Mouse (Mus musculus): ENCODE measurements around the gene Spata18. TPM values are rescaled to one million over a fixed set of nuclear protein-coding genes. Genes with fewer than 3 reads are reported as not detected.

Gene Spata18
- total RNA-seq, 2 experiments from 2014 or later = 0.34 TPM; not detected in 1

DNA sequence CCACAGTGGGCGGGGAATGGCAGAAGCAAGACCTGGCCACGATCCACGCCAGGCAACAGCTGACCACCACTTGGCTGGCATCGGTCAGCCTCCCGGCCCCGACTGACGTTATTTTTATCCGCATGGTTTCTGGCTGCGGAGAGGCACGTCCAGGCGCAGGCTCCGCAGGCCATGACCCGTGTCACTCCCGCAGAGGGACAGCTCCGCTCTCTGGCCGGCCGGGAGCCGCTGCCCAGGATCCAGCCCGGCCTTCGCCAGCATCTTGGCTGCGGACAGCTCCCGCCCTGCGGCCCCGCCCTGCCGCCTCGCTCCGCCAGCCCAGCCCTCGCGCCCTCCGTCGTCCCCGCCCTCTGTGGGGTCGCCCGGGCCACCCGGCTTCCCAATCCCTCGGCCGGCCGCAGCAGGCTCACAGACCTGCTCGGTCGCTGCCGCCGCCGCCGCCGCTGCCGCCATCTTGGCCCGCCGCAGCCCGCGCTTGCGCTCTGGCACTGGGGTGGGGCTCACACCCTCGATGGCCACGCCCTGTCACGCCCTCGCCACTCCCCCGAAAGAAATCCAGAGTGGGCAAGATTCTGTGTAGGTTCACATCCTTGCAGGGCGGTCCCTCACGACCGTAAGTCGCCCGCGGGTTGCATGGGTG, 3.8 kb upstream of the Spata18 start, which contains the start of gene Sgcb:
TSS of gene Sgcb (minus strand) at position 530 of the 640 bp plus-strand sequence.
- intact Hi-C loops (cut with DNase I) = no loop called here
- peak; percentile 78 to 90 for DNase-seq (ENCODE audit: extremely low spot score in 1 of 2, low spot score in 2 of 2)

DNA sequence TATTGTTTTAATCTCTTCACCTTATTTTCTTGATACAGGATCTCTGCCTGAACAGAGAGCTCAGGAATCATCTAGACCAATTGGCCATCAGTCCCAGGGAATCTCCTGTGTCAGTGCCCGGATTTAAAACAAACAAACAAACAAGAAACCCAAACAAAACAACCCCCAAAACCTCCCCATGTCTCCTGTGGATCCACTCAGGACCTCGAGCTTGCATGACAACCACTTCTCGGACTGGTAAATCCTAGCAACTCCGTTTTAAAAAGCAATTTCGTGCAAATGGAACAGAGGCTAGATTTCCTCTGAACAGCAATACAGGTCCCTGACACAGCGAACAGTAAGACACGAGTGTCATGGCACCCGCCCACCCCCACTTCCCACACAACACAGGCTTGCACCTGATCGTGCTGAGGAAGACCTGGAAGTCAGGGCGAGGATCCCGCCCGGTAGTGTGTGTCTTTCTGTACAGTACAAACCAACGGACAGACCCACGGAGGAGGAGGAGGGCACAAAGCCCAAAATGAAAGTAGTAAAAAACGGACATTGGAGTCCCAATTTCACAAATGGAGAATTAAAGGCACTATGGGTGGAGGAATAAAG, 714 bp upstream of the Spata18 start:
- intact Hi-C loops (cut with DNase I) = no loop called here
- DNase-seq (ENCODE audit: extremely low spot score in 1 of 2, low spot score in 2 of 2) = no peak

DNA sequence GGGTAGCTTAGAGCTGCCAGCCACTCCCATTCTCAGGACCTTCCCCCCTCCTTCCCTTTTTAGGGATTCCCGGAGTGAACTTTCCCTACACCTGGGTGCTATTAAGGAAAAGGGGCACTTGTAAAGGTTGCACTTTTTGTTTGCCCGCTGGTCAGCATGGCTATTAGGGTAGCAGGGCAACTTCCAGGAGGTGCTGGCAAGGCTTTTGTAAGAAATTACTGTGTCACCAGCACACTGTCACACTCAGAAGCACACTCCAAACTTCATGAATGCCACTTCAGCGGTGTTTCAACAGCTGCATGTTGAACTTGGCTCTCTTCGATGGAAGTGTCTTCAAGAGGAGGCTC, 649 bp downstream of the Spata18 start:
- intact Hi-C loops (cut with DNase I) = no loop called here
- DNase-seq (ENCODE audit: extremely low spot score in 1 of 2, low spot score in 2 of 2) = no peak

DNA sequence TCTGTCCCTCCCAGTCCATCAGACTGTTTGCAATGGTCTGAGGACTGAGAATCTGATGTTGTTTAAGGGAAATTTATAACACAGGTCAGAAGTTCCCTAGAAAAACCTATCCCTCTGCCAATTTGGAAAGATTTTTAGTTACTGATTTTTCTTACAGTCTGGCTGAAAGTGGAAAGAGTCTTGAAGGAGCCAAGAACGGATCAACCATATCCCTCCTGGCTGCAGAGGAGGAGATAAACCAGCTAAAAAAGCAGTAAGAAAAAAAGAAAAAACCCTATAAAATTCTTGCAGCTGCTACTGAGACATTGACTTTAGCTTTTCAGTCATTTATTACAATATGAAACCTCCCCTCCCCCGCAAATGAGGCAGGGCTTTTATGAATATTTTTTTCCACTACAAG, 15.5 kb downstream of the Spata18 start:
- DNase-seq (ENCODE audit: extremely low spot score in 1 of 2, low spot score in 2 of 2) = no peak
- intact Hi-C loops (cut with DNase I) = no loop called here

DNA sequence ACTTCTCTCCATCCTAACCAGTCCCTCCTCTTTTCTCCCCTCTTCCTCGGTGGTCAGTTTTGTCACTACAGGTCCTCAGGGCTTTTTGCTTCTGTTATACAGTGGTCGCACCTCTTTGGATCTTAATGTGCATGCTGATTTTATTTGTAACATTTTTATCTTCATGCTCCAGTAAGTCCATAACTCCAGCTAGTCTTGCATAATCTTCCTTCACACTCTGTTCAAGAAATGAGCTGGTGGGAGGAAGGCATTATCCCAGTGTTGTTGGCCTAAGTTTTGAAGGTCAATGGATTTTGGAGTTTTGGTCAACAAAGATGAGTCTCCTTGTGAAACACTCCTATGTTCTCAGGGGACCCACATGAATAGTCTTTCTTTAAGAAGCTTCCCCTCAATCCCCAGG, 16.7 kb downstream of the Spata18 start:
- DNase-seq (ENCODE audit: extremely low spot score in 1 of 2, low spot score in 2 of 2) = no peak
- intact Hi-C loops (cut with DNase I) = no loop called here

DNA sequence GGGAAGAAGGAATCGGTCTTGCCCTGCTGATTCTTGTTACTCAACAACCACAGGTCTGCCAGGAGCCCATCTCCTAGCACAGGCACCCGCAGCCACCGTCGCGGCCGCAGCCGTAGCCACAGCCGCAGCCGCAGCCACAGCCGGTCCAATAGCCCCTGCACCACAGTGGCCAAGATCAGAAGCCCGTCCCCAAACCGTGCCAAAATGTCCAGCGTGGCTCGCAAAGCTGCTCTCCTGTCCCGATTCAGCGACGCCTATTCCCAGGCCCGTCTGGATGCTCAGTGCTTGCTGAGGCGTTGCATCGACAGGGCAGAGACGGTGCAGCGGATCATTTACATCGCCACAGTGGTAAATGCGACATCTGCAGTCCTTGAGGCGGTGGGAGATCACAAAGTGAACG, 18.2 kb downstream of the Spata18 start:
- intact Hi-C loops (cut with DNase I) = no loop called here
- no peak for DNase-seq (ENCODE audit: extremely low spot score in 1 of 2, low spot score in 2 of 2)

DNA sequence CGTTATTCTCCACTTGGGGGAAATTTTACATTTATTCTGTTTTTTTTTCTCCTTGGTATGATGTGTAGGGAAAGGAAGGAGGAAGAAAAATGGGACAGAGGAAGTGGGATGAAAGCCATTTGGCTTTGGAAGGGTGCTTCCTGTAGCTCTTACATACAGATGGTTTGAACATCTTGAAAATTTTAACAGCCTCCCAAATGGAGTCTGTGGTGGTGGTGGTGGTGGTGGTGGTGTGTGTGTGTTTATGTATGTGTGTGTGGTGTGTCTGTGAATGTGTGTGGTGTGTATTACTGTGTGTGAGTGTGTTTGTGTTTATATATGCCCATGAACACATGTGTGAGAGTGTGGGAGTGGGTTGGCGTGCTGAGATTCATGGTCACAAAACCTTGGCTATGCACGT, 24.4 kb downstream of the Spata18 start:
- intact Hi-C loops (cut with DNase I) = no loop called here
- no peak for DNase-seq (ENCODE audit: extremely low spot score in 1 of 2, low spot score in 2 of 2)

DNA sequence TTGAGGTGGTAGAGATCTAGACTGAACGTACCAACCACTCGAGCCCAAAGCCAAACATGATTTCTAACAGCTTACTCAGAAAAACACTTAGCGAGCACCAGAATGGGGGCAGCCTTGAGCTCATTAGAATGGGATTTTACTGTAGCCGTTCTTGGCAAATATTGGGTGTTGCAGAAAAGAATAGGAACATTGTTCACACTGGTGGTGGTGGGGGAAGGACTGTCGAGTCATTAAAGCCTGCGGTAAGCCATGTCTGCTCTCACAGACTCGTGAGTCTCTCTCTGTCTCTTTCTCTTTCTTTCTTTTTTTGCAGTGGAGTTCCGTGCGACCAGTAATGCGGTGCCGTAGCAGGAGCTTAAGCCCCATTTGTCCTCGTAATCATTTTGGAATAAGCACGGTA, 25.4 kb downstream of the Spata18 start:
- DNase-seq (ENCODE audit: extremely low spot score in 1 of 2, low spot score in 2 of 2) = peak in 1 of 2 experiments; percentile 12
- intact Hi-C loops (cut with DNase I) = no loop called here

DNA sequence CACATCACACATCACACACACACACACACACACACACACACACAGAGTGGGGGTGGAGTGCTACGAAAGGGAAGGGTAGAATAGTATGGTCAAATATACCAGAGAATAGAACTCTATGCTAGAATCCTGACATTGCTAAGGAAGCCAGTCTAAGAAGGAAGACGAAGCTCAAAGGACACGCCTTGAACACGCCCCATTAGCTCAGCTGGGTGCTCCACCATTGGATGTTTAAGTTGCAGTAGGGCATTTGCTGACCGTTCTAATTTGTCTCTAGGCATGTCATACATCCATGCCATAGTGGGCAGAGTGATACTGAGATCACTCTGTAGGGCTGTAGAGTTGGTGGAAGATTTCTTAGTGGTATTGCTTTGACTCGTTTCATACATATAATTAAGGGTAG, 32.0 kb downstream of the Spata18 start:
- DNase-seq (ENCODE audit: extremely low spot score in 1 of 2, low spot score in 2 of 2) = no peak
- intact Hi-C loops (cut with DNase I) = loop anchor here (10.0 kb wide), 2 partner anchors 172 to 602 kb away; no protein-coding TSS in a partner anchor

DNA sequence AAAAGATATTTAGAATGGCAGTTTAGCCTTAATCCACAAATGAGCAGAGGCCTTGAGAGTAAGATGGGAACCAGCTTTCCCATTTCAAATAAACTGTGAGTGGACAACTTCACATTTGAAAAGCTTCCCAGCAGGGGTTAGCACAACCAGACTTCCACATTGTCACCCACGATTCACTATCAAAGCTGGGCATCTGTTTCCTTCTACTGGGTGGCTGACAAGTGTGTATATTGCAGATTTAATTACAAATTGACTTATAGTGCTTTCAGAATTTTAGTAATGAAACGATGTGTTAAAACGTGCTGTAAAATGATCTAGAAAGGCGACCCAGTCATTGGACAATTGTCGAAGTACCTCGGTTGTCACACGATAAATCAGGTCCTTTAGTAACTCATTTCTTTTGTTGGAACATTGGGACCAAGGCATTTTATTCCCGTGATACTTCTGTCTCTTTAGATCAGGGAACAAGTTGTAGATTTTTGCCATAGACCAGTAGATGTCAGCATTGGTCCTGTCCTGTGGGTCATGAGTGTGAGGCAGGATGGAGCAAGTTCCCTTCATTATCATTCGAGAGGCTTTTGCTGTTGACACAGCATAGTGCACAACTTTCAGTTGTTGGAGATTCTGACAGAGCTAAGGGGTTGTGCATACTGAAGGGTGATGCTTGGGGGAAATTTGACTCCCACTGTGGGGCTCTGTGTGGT, 32.7 kb downstream of the Spata18 start:
- intact Hi-C loops (cut with DNase I) = loop anchor here (10.0 kb wide), 2 partner anchors 171 to 601 kb away; no protein-coding TSS in a partner anchor
- DNase-seq (ENCODE audit: extremely low spot score in 1 of 2, low spot score in 2 of 2) = no peak

DNA sequence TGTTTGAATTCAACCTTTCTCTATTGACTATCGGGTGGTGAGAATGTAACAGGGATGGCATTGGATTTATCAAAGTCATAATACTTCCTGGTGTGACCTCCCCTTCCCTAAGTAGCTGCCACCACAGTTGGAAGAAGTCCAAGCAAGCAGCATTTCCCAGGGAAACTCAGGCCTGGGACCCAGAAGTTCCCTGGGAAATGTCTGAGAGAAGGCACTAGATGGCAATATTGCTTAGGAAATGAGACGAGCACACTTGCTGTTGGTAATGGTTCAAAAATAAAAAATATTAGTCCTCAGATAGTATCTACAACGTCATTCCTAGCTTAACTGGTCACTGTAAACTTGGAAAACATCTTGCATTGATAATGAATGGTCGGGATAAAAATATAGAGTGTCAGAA, 35.0 kb downstream of the Spata18 start:
- DNase-seq (ENCODE audit: extremely low spot score in 1 of 2, low spot score in 2 of 2) = peak; percentile 13 to 40
- intact Hi-C loops (cut with DNase I) = loop anchor here (5.0 to 10.0 kb wide), 3 partner anchors 169 to 1471 kb away; no protein-coding TSS in a partner anchor

DNA sequence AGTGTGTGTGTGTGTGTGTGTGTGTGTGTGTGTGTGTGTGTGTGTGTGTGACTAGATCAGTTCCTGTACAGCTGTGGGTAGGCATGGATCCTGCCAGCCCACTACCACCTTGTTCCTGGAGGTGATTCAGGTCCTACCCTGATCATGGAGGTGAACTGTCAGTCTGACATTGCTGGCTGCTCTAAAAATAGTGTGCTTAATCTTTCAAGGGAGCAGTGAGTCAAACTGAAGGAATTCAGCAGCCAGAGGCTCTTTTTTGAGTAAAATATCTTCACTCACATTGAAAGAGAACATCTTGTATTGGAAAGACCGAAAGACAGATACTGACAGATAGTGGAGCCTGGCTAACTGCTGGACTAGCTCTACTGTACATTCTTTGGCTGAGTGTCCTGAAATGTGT, 37.4 kb downstream of the Spata18 start:
- intact Hi-C loops (cut with DNase I) = loop anchor here (5.0 to 10.0 kb wide), 3 partner anchors 166 to 1469 kb away; no protein-coding TSS in a partner anchor
- no peak for DNase-seq (ENCODE audit: extremely low spot score in 1 of 2, low spot score in 2 of 2)

DNA sequence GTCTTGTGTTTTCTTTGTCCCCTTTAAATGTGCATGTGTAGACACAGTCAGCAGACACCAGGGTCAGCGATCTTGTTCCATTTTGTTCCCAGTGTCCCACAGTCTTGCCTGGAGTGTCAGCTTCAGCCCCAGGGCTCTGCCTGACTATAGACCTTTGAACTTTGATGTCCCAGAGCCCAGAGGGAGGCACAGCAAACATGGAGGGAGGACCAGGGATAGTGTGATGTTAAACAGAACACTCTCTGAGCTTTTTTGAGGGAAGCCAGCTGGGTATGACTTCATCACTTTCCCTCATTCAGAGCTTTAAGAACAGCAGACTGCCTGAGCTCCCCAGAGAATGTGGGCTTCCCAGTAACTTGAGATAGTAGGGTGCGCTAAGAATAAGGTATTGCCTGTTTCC, 39.0 kb downstream of the Spata18 start:
- DNase-seq (ENCODE audit: extremely low spot score in 1 of 2, low spot score in 2 of 2) = no peak
- intact Hi-C loops (cut with DNase I) = no loop called here

DNA sequence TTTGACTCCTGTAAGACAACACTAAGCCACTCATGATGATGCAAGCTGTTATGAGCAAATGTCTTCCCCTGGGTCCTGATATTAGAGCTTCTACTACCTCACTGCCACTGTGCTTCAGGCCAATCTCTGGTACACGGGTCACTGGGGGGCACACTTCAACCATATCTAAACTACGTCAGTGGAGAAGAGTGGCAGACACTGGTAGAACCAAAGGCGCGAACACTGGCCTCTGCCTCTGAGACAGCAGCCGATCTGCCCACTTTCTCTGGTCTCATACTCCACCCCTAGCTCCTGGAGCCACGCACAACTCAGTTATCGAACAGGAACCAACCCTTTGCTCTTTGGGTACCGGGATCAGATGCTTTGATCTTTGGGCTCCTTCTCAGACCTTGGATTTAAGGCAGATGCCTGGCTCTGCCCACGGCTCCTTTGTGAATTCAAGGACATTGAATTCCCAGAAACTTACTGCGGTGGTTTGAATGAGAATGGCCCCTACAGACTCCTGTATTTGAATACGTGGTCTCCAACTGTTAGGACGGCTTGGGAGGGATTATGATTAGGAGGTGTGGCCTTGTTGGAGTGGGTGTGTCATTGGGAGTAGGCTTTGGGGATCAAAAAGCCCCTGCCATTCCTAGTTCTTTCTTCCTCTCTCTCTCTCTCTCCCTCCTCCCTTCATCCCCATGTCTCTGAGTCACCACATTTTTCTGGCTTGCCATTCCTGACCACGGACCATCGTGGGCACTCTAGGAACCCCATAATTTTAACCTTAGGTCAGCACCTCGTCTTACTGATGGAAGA, 40.7 kb downstream of the Spata18 start:
- intact Hi-C loops (cut with DNase I) = no loop called here
- DNase-seq (ENCODE audit: extremely low spot score in 1 of 2, low spot score in 2 of 2) = no peak

DNA sequence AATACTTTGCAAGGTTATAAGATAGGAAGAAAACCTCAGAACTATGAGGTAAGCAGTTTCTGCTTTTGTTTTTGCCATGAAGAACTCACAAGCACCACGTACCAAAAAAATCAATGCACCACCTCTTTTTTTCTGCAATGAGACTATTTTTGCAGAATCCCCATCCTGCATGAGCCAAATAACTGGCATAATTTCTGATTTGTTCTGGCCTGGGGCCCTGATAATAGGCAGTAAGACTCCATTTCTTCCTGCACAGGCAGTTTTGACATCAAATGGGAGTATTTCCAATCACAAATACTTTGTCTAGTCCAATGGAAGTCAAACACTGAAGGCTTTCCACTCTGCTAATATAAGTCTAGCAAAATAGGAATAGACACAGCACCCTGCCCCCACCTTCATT, 42.6 kb downstream of the Spata18 start:
- intact Hi-C loops (cut with DNase I) = no loop called here
- DNase-seq (ENCODE audit: extremely low spot score in 1 of 2, low spot score in 2 of 2) = no peak

DNA sequence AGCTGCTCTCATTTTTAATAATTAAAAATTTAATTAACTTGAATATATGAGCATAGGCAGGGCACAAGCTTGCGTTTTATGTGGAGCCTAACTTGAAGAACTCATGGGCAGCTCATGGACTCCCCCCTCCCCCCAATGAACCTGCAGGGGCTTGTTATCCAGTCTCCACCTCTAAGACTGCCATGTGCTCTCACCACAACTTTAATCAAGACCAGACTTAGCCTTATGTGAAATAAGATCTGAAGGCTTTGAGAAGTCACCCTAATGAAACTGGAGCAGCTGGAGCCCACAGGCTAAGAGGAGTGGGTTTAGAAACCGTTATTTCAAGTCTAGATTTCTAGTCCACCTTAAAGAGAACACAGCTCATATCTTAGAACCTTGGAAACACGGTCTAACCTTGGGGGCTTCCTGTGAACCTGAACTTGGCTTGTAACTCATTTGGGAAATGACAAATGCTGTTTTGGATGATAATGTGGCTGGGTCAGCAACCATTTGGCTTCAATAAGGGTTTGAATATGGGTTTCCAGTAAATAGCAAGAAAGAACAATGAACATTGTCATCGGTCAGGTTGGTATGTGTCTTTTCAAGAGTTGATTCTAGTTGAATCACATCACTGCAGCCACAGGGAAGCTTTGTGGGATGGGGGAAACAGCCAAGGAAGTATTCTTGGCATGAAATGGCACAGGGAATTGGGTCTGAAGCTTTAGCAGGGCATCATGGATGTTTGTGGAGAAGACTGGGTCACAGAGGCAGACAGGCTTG, 43.3 kb downstream of the Spata18 start:
- no peak for DNase-seq (ENCODE audit: extremely low spot score in 1 of 2, low spot score in 2 of 2)
- intact Hi-C loops (cut with DNase I) = no loop called here

DNA sequence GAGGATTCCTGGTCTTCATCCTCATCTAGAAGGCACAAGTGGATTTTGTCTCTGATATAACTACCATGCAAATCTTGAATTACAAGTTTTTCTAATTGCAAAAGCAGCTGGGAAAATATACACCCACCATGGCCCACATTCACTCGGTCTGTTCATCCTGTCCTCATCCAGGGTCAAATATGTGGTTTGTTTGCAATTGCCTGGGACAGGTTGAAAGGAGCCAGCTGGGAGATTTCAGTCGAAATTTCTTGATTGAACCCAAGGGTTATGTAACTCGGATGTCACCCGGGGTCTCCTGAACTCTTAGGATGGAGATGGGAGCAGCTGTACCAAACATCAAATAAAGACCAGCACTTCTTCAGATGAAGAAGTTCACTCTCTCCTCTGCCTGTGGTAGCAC, 46.5 kb downstream of the Spata18 start:
- DNase-seq (ENCODE audit: extremely low spot score in 1 of 2, low spot score in 2 of 2) = no peak
- intact Hi-C loops (cut with DNase I) = no loop called here

DNA sequence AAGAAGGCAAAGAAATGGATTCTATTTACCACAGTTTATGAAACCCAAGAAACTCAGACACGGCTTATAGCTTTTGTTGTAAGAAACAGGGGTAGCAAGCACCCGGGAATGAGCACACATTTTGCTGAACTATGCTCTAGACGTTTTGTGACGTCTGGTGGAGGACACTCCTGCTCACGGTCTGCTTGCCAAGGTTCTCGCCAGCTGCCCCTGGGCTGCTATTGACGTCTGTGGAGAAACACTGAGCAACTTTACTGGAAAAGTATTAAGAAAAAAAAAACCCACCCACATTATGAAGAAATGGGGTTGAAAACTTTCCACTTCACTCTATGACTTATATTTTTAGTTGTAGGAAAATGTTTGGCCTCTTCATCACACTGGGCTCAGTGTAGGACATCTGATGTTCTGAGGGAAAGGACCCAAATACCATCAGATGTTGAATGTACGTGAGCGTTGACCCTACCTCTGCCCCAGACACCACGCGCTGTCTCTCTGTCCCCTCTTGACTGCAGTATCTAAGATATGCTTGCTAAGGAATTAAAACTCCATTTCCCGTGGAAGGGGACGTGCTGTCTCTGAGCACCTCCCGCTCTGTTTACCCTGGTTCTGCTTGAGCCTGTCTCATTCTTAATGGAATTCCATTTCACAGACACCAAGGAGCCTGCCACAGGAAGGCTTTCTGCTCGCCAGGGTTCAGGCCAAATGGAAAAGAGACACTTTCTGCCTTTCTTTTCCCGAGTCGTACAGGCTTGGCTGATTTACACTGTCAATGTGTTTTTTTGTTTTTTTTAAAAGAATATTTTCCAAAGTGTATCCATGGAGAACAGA, 50.1 kb downstream of the Spata18 start:
- intact Hi-C loops (cut with DNase I) = no loop called here

More for the DNA sequence above, 50.1 kb downstream of the Spata18 start:
- no peak for DNase-seq (ENCODE audit: extremely low spot score in 1 of 2, low spot score in 2 of 2)
